Mouse (Mus musculus) embryonic fibroblast, embryonic 13.5 days (primary cell): ENCODE measurements at regions not wholly inside any gene's neighbourhood (a gene's known extent, or its start where the extent isn't known, plus 50 kb on each side); places are given as distances from the start of the nearest gene placed in this dataset.

Source experiments
- CTCF ChIP-seq: IDR thresholded peaks from 2 replicates; pipeline ENCODE4 v1.5.1; 2011; ENCODE audit warnings: mild to moderate bottlenecking, control low read depth, low read length, moderate library complexity, borderline replicate concordance; ENCODE audit not compliant: insufficient read depth
- POLR2A ChIP-seq: IDR thresholded peaks from 2 replicates; pipeline ENCODE4 v1.6.1; 2011; ENCODE audit warnings: low read depth, mild to moderate bottlenecking, control low read depth, low read length, moderate library complexity

GRCm38 (mm10) chr16:9274583-9275100 lies 444.7 kb downstream of the 1810013L24Rik start:
- no peak for TF ChIP-seq CTCF
- no peak for TF ChIP-seq POLR2A
